Mouse (Mus musculus): ENCODE results near the gene Nhs.

DNA sequence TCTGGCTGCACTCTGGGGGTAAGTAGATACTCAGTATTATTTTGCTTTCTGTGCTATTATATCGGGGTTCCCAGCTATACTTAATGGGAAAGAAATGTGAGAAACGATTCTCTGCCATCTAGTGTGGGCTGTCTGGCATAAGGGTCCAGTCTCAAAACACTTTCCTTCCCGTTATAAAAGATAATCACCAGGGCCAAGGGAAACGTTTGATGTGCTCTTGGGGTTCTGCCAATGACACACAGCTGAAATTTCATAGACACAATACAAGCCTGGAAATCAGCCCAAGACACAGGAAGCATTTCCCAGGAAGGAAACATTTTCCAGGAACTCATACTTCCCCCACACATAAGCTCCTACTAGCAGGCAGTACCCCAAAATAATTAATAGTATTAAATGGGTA lies 61.2 kb downstream of the Nhs start:
- no peak for TF ChIP-seq CTCF (IDR thresholded peaks at IDR 0.05; ENCODE audit: borderline replicate concordance, insufficient read depth, low read depth, low read length)
- TF ChIP-seq POLR2A (IDR thresholded peaks at IDR 0.05; ENCODE audit: borderline replicate concordance, insufficient read depth, low read length): no peak

Measured in cerebellum, adult 2 months (tissue).